Mouse (Mus musculus): ENCODE data around the gene A26c2. TPM values are rescaled to one million over a fixed set of nuclear protein-coding genes. Genes with fewer than 3 reads are reported as not detected.

The A26c2 gene
- total RNA-seq (2014; fragmentation: Nextera tagmentation), result not detected in 2 replicates
- total RNA-seq (2017), result not detected in 2 replicates

- ATAC-seq (replicated peaks; ENCODE audit: low FRiP score, low TSS enrichment, poor library complexity, severe bottlenecking), result no peak
Measured at GRCm38 (mm10) chr7:62823573-62823972, at the start of gene A26c2. A26c2 (minus strand) TSS chr7:62823673.

GRCm38 (mm10) chr7:62851471-62851870 lies 28.0 kb upstream of the A26c2 start:
- no peak for ATAC-seq (replicated peaks; ENCODE audit: low FRiP score, low TSS enrichment, poor library complexity, severe bottlenecking)

All from megakaryocyte-erythroid progenitor cell, adult 5-6 weeks (primary cell).